Mouse (Mus musculus) CH12.LX (cell line): ENCODE measurements around the gene Rpl13a. TPM values are rescaled to one million over a fixed set of nuclear protein-coding genes. Genes with fewer than 3 reads are reported as not detected.

Experiments used
- DNase-seq: peaks from one replicate; pipeline ENCODE4 v3.0.0-alpha.2; 2013; ENCODE audit errors: extremely low read depth
- H3K27ac ChIP-seq: 2 replicates; pipeline ENCODE4 v1.5.1; 2012; ENCODE audit warnings: low read depth, mild to moderate bottlenecking, control low read depth, moderate library complexity; ENCODE audit not compliant: insufficient read depth
- H3K27me3 ChIP-seq: replicated peaks from 2 replicates; pipeline ENCODE3; 2012; ENCODE audit warnings: inconsistent platforms
- H3K36me3 ChIP-seq, 2 experiments: replicated peaks in 1 of 2; 2 replicates each; pipeline versions ENCODE3 to v1.6.1; 2012; ENCODE audit warnings: inconsistent platforms in 1 of 2, low read length in 1 of 2, mild to moderate bottlenecking in 1 of 2, mixed read lengths in 1 of 2, moderate library complexity in 1 of 2; ENCODE audit not compliant: control insufficient read depth in 1 of 2, insufficient read depth in 1 of 2
- H3K4me1 ChIP-seq, 2 experiments: 2 replicates each; pipeline ENCODE4 v1.6.1; 2012; ENCODE audit warnings: inconsistent platforms in 1 of 2, moderate library complexity in 1 of 2; ENCODE audit not compliant: insufficient read depth in 2 of 2, control insufficient read depth in 1 of 2
- H3K4me2 ChIP-seq: 2 replicates; pipeline ENCODE4 v1.6.1; 2012; ENCODE audit warnings: low read depth, mild to moderate bottlenecking, control low read depth; ENCODE audit not compliant: poor library complexity, insufficient read depth, severe bottlenecking
- H3K4me3 ChIP-seq, 3 experiments: fragments of 150-350 bp in 1 of 3; sonication (generic) in 1 of 3; replicated peaks in 1 of 3; 2 replicates each; pipeline versions ENCODE3 to v1.5.1; 2011 to 2012; ENCODE audit warnings: low read depth in 2 of 3, low read length in 2 of 3, mild to moderate bottlenecking in 2 of 3, moderate library complexity in 2 of 3, control low read depth in 1 of 3, improper control_type of control experiment in 1 of 3, inconsistent platforms in 1 of 3, mixed read lengths in 1 of 3; ENCODE audit not compliant: poor library complexity in 1 of 3
- H3K79me2 ChIP-seq: replicated peaks from 2 replicates; pipeline ENCODE4 v1.6.1; 2012; ENCODE audit warnings: mild to moderate bottlenecking, moderate library complexity; ENCODE audit not compliant: control insufficient read depth, poor library complexity, insufficient read depth, severe bottlenecking; ENCODE audit errors: extremely low read depth
- H3K9ac ChIP-seq: 2 replicates; pipeline ENCODE4 v1.6.1; 2012; ENCODE audit warnings: low read depth, mild to moderate bottlenecking, control low read depth, moderate library complexity; ENCODE audit not compliant: insufficient read depth
- H3K9me3 ChIP-seq: replicated peaks from 2 replicates; pipeline ENCODE3; 2012; ENCODE audit warnings: low read length, inconsistent platforms, mixed read lengths
- BHLHE40 ChIP-seq: IDR thresholded peaks from 2 replicates; pipeline ENCODE4 v1.6.1; 2011; ENCODE audit warnings: mild to moderate bottlenecking, low read depth, low read length, improper control_type of control experiment
- CHD1 ChIP-seq: IDR thresholded peaks from 2 replicates; pipeline ENCODE4 v1.6.1; 2012; ENCODE audit warnings: low read depth, low read length, improper control_type of control experiment, inconsistent platforms
- CHD2 ChIP-seq: IDR thresholded peaks from 2 replicates; pipeline ENCODE4 v1.6.1; 2011; ENCODE audit warnings: low read length, improper control_type of control experiment
- CTCF ChIP-seq, 2 experiments: IDR thresholded peaks in 1 of 2; conservative IDR thresholded peaks in 1 of 2; 2 replicates each; pipeline ENCODE4 v1.5.1; 2011 to 2012; ENCODE audit warnings: low read depth in 2 of 2, low read length in 2 of 2, improper control_type of control experiment in 1 of 2, inconsistent platforms in 1 of 2, mild to moderate bottlenecking in 1 of 2, moderate library complexity in 1 of 2
- E2F4 ChIP-seq: IDR thresholded peaks from 2 replicates; pipeline ENCODE4 v1.6.1; 2011; ENCODE audit warnings: low read depth, low read length, improper control_type of control experiment; ENCODE audit not compliant: insufficient replicate concordance
- ELF1 ChIP-seq: IDR thresholded peaks from 2 replicates; pipeline ENCODE4 v1.6.1; 2014; ENCODE audit warnings: low read depth, mild to moderate bottlenecking, inconsistent platforms, low read length, improper control_type of control experiment
- EP300 ChIP-seq: IDR thresholded peaks from 2 replicates; pipeline ENCODE4 v1.6.1; 2011; ENCODE audit warnings: low read length, improper control_type of control experiment
- ETS1 ChIP-seq: conservative IDR thresholded peaks from 2 replicates; pipeline ENCODE4 v1.6.1; 2012; ENCODE audit warnings: low read depth, mild to moderate bottlenecking, inconsistent platforms, low read length, improper control_type of control experiment, moderate library complexity
- GABPA ChIP-seq: IDR thresholded peaks from 2 replicates; pipeline ENCODE4 v1.6.1; 2012; ENCODE audit warnings: low read depth, low read length, improper control_type of control experiment, inconsistent platforms; ENCODE audit not compliant: insufficient replicate concordance
- HCFC1 ChIP-seq: IDR thresholded peaks from 2 replicates; pipeline ENCODE4 v1.6.1; 2012; ENCODE audit warnings: low read depth, mild to moderate bottlenecking, inconsistent platforms, low read length, improper control_type of control experiment
- IRF4 ChIP-seq: IDR thresholded peaks from 2 replicates; pipeline ENCODE4 v1.6.1; 2014; ENCODE audit warnings: low read depth, mild to moderate bottlenecking, inconsistent platforms, low read length, improper control_type of control experiment
- JUN ChIP-seq: IDR thresholded peaks from 2 replicates; pipeline ENCODE4 v1.6.1; 2011; ENCODE audit warnings: low read depth, mild to moderate bottlenecking, low read length, improper control_type of control experiment, moderate library complexity; ENCODE audit not compliant: insufficient read depth
- JUND ChIP-seq: conservative IDR thresholded peaks from 2 replicates; pipeline ENCODE4 v1.6.1; 2011; ENCODE audit warnings: low read depth, low read length, improper control_type of control experiment
- KAT2A ChIP-seq: IDR thresholded peaks from 2 replicates; pipeline ENCODE4 v1.6.1; 2012; ENCODE audit warnings: low read length, improper control_type of control experiment, inconsistent platforms; ENCODE audit not compliant: insufficient replicate concordance
- MAFK ChIP-seq: IDR thresholded peaks from 2 replicates; pipeline ENCODE4 v1.6.1; 2011; ENCODE audit warnings: low read length, improper control_type of control experiment; ENCODE audit not compliant: insufficient replicate concordance
- MAX ChIP-seq: IDR thresholded peaks from 2 replicates; pipeline ENCODE4 v1.6.1; 2011; ENCODE audit warnings: low read length, improper control_type of control experiment
- MAZ ChIP-seq: IDR thresholded peaks from 2 replicates; pipeline ENCODE4 v1.6.1; 2012; ENCODE audit warnings: low read depth, mild to moderate bottlenecking, inconsistent platforms, low read length, improper control_type of control experiment, moderate library complexity
- MEF2A ChIP-seq: IDR thresholded peaks from 2 replicates; pipeline ENCODE4 v1.6.1; 2014; ENCODE audit warnings: low read depth, mild to moderate bottlenecking, inconsistent platforms, low read length, improper control_type of control experiment, borderline replicate concordance
- MXI1 ChIP-seq: IDR thresholded peaks from 2 replicates; pipeline ENCODE4 v1.6.1; 2011; ENCODE audit warnings: mild to moderate bottlenecking, low read depth, low read length, improper control_type of control experiment
- MYC ChIP-seq: IDR thresholded peaks from 2 replicates; pipeline ENCODE4 v1.6.1; 2011; ENCODE audit warnings: low read depth, mild to moderate bottlenecking, improper control_type of control experiment, low read length
- NELFE ChIP-seq: IDR thresholded peaks from 2 replicates; pipeline ENCODE4 v1.6.1; 2011; ENCODE audit warnings: low read depth, low read length, improper control_type of control experiment
- PAX5 ChIP-seq: IDR thresholded peaks from 2 replicates; pipeline ENCODE4 v1.6.1; 2012; ENCODE audit warnings: low read length, inconsistent platforms, mixed read lengths
- POLR2A ChIP-seq: IDR thresholded peaks from 2 replicates; pipeline ENCODE4 v1.6.1; 2011; ENCODE audit warnings: low read depth, mild to moderate bottlenecking, improper control_type of control experiment, low read length
- POLR2AphosphoS2 ChIP-seq: IDR thresholded peaks from 2 replicates; pipeline ENCODE4 v1.6.1; 2011; ENCODE audit warnings: low read depth, low read length, improper control_type of control experiment
- RAD21 ChIP-seq: IDR thresholded peaks from 2 replicates; pipeline ENCODE4 v1.6.1; 2011; ENCODE audit warnings: low read depth, mild to moderate bottlenecking, low read length, improper control_type of control experiment, moderate library complexity
- RCOR1 ChIP-seq: conservative IDR thresholded peaks from 2 replicates; pipeline ENCODE4 v1.6.1; 2012; ENCODE audit warnings: low read depth, mild to moderate bottlenecking, inconsistent platforms, low read length, improper control_type of control experiment
- SIN3A ChIP-seq: IDR thresholded peaks from 2 replicates; pipeline ENCODE4 v1.6.1; 2012; ENCODE audit warnings: low read length, improper control_type of control experiment, inconsistent platforms
- SMC3 ChIP-seq: IDR thresholded peaks from 2 replicates; pipeline ENCODE4 v1.6.1; 2011; ENCODE audit warnings: low read depth, low read length, improper control_type of control experiment
- TBP ChIP-seq: conservative IDR thresholded peaks from 2 replicates; pipeline ENCODE4 v1.6.1; 2011; ENCODE audit warnings: low read depth, low read length, improper control_type of control experiment
- TCF12 ChIP-seq: IDR thresholded peaks from 2 replicates; pipeline ENCODE4 v1.6.1; 2014; ENCODE audit warnings: low read depth, mild to moderate bottlenecking, inconsistent platforms, low read length, improper control_type of control experiment
- UBTF ChIP-seq: IDR thresholded peaks from 2 replicates; pipeline ENCODE4 v1.6.1; 2012; ENCODE audit warnings: low read depth, mild to moderate bottlenecking, inconsistent platforms, low read length, improper control_type of control experiment, moderate library complexity
- USF1 ChIP-seq: IDR thresholded peaks from 2 replicates; pipeline ENCODE4 v1.6.1; 2014; ENCODE audit warnings: low read depth, mild to moderate bottlenecking, inconsistent platforms, low read length, improper control_type of control experiment
- USF2 ChIP-seq: conservative IDR thresholded peaks from 2 replicates; pipeline ENCODE4 v1.6.1; 2011; ENCODE audit warnings: low read depth, low read length, improper control_type of control experiment
- ZC3H11A ChIP-seq: IDR thresholded peaks from 2 replicates; pipeline ENCODE4 v1.6.1; 2012; ENCODE audit warnings: low read depth, mild to moderate bottlenecking, inconsistent platforms, low read length, improper control_type of control experiment
- ZKSCAN1 ChIP-seq: IDR thresholded peaks from 2 replicates; pipeline ENCODE4 v1.6.1; 2012; ENCODE audit warnings: low read depth, inconsistent platforms, low read length, improper control_type of control experiment, borderline replicate concordance
- ZMIZ1 ChIP-seq: IDR thresholded peaks from 2 replicates; pipeline ENCODE4 v1.6.1; 2012; ENCODE audit warnings: low read depth, mild to moderate bottlenecking, inconsistent platforms, low read length, improper control_type of control experiment
- ZNF384 ChIP-seq: IDR thresholded peaks from 2 replicates; pipeline ENCODE4 v1.6.1; 2012; ENCODE audit warnings: low read depth, low read length, improper control_type of control experiment, inconsistent platforms
- dilution Hi-C: fragments of 300-500 bp; cut with MboI; formaldehyde crosslinking; loops from 2 replicates; pipeline ENCODE4 v1.14.3; 2020; ENCODE audit warnings: low sequenced_read_pairs; ENCODE audit not compliant: extremely low pct_unique_long_range_greater_than_20kb, extremely low pct_ligation_motif_present
- in situ Hi-C: fragments of 300-500 bp; cut with MboI; formaldehyde crosslinking; loops from 3 replicates; pipeline ENCODE4 v1.14.3; 2019; ENCODE audit warnings: low sequenced_read_pairs, low pct_ligation_motif_present, low pct_unique_long_range_greater_than_20kb, mixed read lengths
- polyA plus RNA-seq: library from polyadenylated mRNA; unstranded; fragments of >175 nt; gene quantifications from 2 replicates; pipeline ENCODE4 v1.2.1, GENCODE M21; 2012; ENCODE audit warnings: low read depth; ENCODE audit not compliant: insufficient read length
- total RNA-seq, 2 experiments: library from RNA; depleted of rRNA; stranded (reverse); fragments of 300-350 nt in 1 of 2; fragments of >200 nt in 1 of 2; gene quantifications; 2 replicates each; pipeline ENCODE4 v1.2.3; 2012 to 2014

The Rpl13a gene
- total and polyA plus RNA-seq, 3 experiments, result 2,822 to 5,043 (median 4,154) TPM

DNA sequence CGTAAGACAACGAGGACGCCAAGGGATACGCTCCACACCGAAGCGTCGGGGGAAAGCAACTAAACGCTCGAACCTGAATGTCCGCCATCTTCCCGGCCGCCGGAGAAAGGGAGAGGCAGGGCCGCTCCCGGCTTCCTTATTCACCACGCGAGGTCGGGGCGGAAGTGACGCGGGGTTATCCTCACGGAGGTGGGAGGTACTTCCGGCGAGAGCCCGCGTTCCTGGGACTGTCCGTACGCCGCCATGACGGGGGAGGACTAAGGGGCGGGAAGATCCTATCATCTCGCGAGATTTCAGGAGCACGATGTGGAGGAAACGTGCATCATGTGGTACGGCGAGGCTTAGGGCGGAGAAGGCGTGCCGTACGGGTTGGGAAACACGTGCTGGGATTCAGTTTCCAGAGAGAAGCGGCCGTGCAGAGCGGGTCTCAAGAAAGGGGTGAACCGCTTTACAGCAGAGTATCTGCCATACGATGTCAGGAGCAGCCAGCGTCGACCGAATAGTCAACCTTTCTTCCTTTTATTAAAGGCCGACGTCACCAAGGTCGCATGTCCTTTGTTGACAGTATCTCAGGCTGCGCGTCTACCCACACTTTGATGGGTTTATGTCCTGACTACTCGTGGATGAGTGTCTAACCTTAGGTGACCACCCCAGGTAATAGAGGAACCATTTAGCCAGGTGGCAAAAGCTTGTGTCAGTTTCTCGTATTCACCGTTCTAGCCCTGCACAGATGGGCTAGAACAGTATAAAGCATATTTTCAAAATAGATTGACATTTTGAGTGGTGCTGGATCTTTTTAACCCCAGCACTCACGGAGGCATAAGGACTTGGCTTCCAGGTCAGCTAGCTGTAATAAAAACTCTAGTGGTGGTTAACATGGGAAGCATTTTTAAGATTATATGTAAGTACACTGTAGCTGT lies 4.1 kb downstream of the Rpl13a start, which contains the start of gene Rps11:
Gene Rps11, minus strand, starts transcription at position 216 of the 920 bp plus-strand sequence.
- H3K36me3 ChIP-seq, result peaks cover 55 to 70% of the 10 kb centered on the region in 2 experiments
- H3K79me2 ChIP-seq, result peaks cover 44% of the 10 kb centered on the region
- H3K27ac ChIP-seq, result peak within 1 kb of the TSS; percentile 82
- peaks cover 10 to 47% of the 10 kb centered on the region in 2 experiments for H3K4me1 ChIP-seq
- H3K27me3 ChIP-seq, result no peaks in the 10 kb centered on the region
- dilution Hi-C loops, result no loop called here
- H3K9me3 ChIP-seq, result no peaks in the 10 kb centered on the region
- in situ Hi-C loops, result loop anchor here (5.0 kb wide), 1 partner anchor 42 kb away; no protein-coding TSS in a partner anchor
- DNase-seq, result peak; percentile 99
- peak within 1 kb of the TSS; percentile 96 for H3K9ac ChIP-seq
- peak within 1 kb of the TSS; percentile 60 for H3K4me2 ChIP-seq
- H3K4me3 ChIP-seq, result peak within 1 kb of the TSS; percentile 84 to 93 (median 92)
- TF ChIP-seq SMC3, result no peak
- TF ChIP-seq RAD21, result no peak
- TF ChIP-seq MXI1, result peak; percentile 98
- TF ChIP-seq GABPA, result no peak; the same call in 1 of the 2 replicates
- no peak for TF ChIP-seq JUN
- TF ChIP-seq CHD1, result peak; percentile 8; the same call in 1 of the 2 replicates
- peak; percentile 87 for TF ChIP-seq HCFC1
- peak; percentile 78 for TF ChIP-seq USF2
- peak; percentile 91 for TF ChIP-seq ELF1
- TF ChIP-seq KAT2A, result peak; percentile 82
- TF ChIP-seq RCOR1, result 0 out of 2 replicates have a peak, but pooled peaks have one; percentile 53
- TF ChIP-seq TBP, result peak; percentile 85
- peak; percentile 86 for TF ChIP-seq NELFE
- peak; percentile 85; the same call in 1 of the 2 replicates for TF ChIP-seq ZMIZ1
- peak; percentile 59 for TF ChIP-seq IRF4
- peak; percentile 59 for TF ChIP-seq ETS1
- TF ChIP-seq POLR2A, result peak; percentile 86
- no peak for TF ChIP-seq EP300
- no peak for TF ChIP-seq MAFK
- no peak for TF ChIP-seq PAX5
- TF ChIP-seq JUND, result no peak
- peak; percentile 99 for TF ChIP-seq POLR2AphosphoS2
- TF ChIP-seq CHD2, result peak; percentile 98
- no peak; the same call in 1 of the 2 replicates for TF ChIP-seq MEF2A
- peak; percentile 99 for TF ChIP-seq MYC
- TF ChIP-seq MAZ, result no peak
- TF ChIP-seq BHLHE40, result peak; percentile 97
- peak; percentile 99 for TF ChIP-seq MAX
- 0 out of 4 replicates have a peak, but pooled peaks of 1 of the 2 experiments have one; percentile 8 for TF ChIP-seq CTCF (conservative IDR thresholded peaks at IDR 0.05 in 1 of 2, IDR thresholded peaks at IDR 0.05 in 1 of 2; ENCODE audit: low read depth in 2 of 2, low read length in 2 of 2)
- peak; percentile 91; the same call in 1 of the 2 replicates for TF ChIP-seq E2F4
- TF ChIP-seq ZNF384, result no peak
- TF ChIP-seq TCF12, result peak; percentile 89
- no peak for TF ChIP-seq UBTF
- TF ChIP-seq USF1, result peak; percentile 85
- TF ChIP-seq ZC3H11A, result no peak
- peak; percentile 66; the same call in 1 of the 2 replicates for TF ChIP-seq SIN3A
- no peak for TF ChIP-seq ZKSCAN1
